Mouse (Mus musculus) cerebellum, postnatal 4 days (tissue): ENCODE data around the gene Plaur.
A peak's percentile ranks its signal among the peaks of the same experiment; 100 is the strongest.
"Not testable (repeated sequence)": the region's sequence is repeated elsewhere in the genome, so short reads cannot be mapped to it uniquely, and the experiment has no call there.

Experiments used
- DNase-seq, 2 experiments: peaks; one replicate each; pipeline ENCODE4 v3.0.0; 2022; ENCODE audit warnings: low spot score in 2 of 2, mixed read lengths in 1 of 2

The Plaur gene

DNA sequence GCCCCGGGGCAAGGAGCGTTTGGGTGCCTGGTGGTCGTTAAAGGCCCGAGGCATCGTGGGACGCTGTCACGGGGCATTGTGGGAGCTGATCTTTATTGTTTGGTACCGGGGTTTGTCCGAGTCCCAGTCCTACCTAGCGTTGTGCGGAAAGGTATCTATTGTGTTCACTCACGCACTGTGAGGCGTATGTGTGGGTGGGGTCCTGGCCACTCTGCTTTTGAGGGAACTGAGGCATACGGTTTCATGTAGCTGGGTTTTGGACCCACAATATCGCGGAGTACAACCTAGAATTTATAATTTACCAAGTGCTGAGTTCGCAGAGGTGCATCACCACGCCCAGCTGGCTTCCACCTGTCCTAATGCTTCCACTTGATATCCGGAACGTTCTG, 45.4 kb downstream of the Plaur start:
- DNase-seq = peak in 1 of 2 experiments; percentile 38

DNA sequence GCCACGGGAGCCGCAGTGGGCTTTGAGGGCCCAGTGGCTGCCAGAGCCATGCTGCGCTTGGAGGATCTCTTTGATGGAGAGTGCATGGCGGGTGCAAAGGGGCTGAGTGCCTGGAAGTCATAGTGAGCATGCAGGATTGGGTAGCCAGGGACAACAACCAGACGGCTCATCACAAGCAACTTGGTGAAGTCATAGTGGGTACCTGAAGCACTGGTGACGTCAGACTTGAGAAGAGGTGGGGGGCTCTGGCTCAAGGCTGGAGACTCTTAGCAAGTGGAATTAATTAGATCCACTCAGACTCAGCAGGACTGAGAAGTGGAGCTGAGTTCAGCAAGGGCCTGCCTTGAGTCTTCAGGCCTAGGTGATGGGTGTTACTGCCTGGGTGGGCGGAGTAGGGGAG, 50.1 kb downstream of the Plaur start, which contains the start of gene AC161166.1:
Gene AC161166.1, minus strand, starts transcription at position 101 of the 400 bp plus-strand sequence.
- DNase-seq = no peak

DNA sequence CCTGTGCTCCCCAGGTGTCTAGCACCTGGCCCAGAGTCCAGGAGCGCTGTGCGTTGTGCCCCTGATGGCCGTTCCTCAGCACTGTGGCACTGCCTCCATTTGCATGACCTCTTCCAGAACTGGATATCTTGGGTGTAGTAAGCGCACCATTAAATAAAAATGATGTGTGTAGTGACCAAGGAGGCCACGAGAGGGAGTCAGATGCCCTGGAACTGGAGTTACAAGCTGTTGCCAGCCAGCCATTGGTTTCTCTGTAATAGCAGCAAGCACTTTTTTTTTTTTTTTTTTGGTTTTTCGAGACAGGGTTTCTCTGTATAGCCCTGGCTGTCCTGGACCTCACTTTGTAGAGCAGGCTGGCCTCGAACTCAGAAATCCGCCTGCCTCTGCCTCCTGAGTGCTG, 54.0 kb downstream of the Plaur start:
- peak in 1 of 2 experiments; percentile 43 for DNase-seq

DNA sequence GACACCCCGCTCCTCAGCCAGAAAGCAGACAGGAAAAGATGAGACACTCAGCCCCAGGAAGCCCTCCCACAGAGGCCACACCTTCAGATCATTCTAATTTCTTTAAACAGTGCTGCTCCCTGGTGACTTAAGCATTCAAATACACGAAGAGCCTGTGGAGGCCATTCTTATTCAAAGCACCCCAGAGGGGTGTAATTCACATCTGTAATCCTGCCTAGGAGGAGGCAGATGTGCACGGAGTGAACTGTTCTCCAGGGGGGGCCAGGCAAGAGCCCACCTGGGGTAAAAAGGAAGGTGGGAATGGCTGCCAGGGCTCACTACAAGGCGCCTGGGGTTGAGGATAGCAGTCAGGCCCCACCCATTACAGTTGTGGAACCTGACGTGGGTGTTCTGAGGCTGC, 54.8 kb downstream of the Plaur start:
- DNase-seq = no peak

DNA sequence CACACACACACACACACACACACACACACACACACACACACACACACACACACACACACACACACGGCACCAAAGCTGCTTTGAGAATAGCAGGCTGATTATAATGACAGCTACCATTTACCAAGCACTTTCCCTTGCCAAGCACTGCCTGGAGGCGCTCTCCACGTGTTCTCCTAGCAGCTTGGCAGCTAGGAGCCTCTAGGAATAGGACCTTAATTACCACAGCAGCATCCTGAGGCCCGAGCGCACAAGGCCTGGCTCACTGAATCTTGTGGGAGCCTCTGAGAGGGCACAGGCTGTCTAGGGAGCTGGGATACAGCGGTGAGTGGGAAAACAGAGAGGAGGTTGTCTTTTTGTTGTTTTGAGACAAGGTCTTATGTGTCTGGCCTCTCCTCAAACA, 55.4 kb downstream of the Plaur start:
- no peak for DNase-seq

DNA sequence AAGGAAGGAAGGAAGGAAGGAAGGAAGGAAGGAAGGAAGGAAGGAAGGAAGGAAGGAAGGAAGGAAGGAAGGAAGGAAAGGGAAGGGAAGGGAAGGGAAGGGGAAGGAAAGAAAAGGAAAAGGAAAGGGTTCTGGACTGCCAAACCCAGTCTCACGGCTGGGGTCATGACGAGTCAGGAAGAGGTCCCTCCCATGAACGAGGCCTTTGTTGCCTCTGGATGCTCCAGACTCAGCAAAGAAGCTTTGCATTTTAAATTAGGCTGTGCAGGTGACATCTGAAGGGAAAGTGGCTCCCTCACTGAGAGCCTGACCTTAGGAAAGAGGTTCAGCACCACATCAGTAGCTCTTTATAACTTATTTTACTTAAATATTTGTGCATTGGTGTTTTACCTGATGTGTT, 56.8 kb downstream of the Plaur start:
- DNase-seq = no peak

DNA sequence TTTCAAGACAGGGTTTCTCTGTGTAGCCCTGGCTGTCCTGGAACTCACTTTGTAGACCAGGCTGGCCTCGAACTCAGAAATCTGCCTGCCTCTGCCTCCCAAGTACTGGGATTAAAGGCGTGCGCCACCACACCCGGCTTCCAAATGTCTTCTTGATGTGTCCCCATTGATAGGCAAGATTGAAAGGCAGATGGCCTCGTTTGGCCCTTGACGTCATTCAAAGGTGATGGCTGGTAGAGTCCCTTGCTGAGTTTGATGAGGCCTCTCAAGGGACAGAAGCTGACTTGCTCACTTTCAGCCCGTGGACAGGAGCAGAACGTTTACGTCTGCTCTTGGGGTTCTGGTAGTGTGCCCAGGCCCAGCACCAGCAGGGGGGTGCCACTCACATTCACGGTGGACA, 57.8 kb downstream of the Plaur start:
- not testable (repeated sequence) for DNase-seq

DNA sequence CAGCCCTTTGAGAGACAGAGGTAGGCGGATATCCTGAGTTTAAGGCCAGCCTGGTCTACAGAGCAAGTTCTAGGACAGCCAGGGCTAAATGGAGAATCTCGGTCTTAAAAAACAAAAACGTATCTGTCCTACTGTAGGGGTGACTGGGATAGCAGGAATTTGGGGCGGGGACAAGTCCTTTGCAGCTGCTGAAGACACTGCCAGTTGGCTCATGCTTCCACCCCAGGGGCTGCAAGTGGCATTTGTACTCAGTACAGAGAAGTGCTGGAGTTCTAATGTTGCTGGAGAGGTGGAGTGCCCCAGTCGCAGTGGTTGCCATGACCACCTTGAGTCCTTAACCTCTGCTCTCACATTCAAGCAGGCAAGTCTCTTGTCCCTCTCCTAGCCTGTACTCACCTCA, 60.5 kb downstream of the Plaur start:
- no peak for DNase-seq

DNA sequence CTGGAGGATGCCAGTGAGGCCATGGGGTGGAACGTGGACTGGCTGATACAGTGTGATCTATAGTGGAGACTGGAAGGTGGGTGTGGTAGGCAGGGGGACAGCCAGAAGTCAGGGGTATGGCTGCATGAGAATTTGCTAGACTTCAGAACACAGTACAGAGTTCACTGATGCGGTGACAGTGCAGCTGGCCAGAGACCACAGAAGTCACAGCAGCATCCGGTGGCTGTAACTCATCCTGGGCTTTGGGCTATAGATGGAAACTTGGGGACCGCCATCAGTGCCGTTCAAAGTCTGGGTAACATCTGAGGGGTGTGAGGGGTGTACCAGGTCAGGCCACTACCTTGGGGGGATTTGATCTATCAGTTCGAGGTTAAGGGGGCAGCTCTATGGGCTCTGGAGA, 61.4 kb downstream of the Plaur start:
- DNase-seq = no peak

DNA sequence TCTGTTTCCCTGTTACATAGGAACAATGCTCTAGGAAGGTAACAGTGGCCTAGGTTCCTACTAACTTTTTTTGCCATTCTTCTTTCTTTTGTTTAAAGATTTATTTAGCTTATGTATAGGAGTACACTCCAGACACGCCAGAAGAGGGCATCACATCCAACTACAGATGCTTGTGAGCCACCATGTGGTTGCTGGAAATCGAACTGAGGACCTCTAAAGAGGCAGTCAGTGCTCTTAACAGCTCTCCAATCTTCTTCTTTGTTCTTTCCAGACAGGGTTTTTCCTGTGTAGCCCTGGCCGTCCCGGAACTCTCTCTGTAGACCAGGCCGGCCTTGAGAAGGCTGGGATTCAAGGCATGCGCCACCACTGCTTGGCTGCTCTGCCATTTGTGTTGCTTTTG, 62.7 kb downstream of the Plaur start:
- no peak for DNase-seq
